Mouse (Mus musculus): ENCODE measurements around the gene Anp32a. TPM values are rescaled to one million over a fixed set of nuclear protein-coding genes. Genes with fewer than 3 reads are reported as not detected.

The Anp32a gene
- total and polyA plus RNA-seq, 3 experiments: 182 to 516 (median 362) TPM

DNA sequence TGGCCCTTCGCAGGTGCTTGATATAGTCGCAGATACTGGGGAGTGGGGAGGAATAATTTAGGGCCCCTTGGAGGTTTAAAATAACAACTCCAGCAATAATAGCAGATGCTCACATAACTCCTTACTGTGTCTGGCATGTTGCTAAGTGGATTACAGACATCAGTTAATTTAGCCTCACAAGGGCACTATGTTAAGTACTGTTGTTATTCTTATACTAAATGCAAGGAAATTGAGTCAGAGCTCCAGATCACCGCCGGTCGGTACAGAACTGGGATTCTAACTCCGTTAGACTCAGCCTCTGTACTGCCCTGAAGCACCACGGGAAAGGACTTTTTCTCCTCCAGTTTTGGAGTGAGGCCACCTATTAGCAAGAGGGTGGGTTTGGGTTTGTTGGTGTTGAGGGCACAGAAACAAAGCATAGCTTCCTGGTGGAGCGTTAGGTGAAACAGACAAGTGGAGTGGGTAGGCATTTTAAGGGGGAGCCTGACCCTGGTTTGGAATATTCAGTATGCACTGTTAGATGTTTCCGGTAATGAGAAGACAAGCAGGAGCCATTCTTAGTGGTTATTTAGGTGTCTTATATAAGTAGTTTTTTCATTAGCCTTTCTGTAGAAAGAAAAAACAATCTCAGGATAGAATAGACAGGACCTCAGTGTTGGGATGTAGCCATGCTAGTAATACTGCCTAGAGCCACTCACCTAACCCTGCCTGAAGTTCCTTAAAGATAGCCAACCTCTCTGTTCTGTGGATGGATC lies 4.7 kb downstream of the Anp32a start:
- no peak for DNase-seq (ENCODE audit: low read depth, low spot score)
- Histone ChIP-seq H3K4me1 (ENCODE audit: control insufficient read depth in 1 of 2, insufficient read depth in 2 of 2, low read length in 2 of 2) (peaks cover 2 to 16% of the 10 kb centered on the region in 2 experiments; a peak in 3 of 4 replicates), H3K27me3 (ENCODE audit: control insufficient read depth in 1 of 2, insufficient read depth in 2 of 2, low read length in 2 of 2) (no peaks in the 10 kb centered on the region), H3K27ac (ENCODE audit: control insufficient read depth, low read depth, low read length) (no peak overlapping the region), H3K79me2 (ENCODE audit: control insufficient read depth, insufficient read depth, low read length, poor library complexity) (peaks cover 76% of the 10 kb centered on the region), H3K4me3 (ENCODE audit: control insufficient read depth in 1 of 2, insufficient read depth in 1 of 2, low read depth in 2 of 2, low read length in 2 of 2) (no peak overlapping the region), H3K36me3 (ENCODE audit: control insufficient read depth in 1 of 2, insufficient read depth in 2 of 2, low read length in 2 of 2) (peaks cover 3 to 27% of the 10 kb centered on the region in 2 experiments), H3K9ac (ENCODE audit: control insufficient read depth, low read depth, low read length, poor library complexity, severe bottlenecking) (no peak overlapping the region; the same call in 1 of the 2 replicates), H3K9me3 (replicated peaks; ENCODE audit: insufficient read depth, low read length) (no peaks in the 10 kb centered on the region)
- TF ChIP-seq CTCF (IDR thresholded peaks at IDR 0.05 in 2 of 3, conservative IDR thresholded peaks at IDR 0.05 in 1 of 3; ENCODE audit: control insufficient read depth in 1 of 3, insufficient read depth in 1 of 3, low read depth in 2 of 3, low read length in 3 of 3, poor library complexity in 1 of 3, severe bottlenecking in 1 of 3): no peak
- TF ChIP-seq UBTF (IDR thresholded peaks at IDR 0.05; ENCODE audit: borderline replicate concordance, insufficient read depth, low read depth, low read length): no peak
- no peak for TF ChIP-seq TBP (IDR thresholded peaks at IDR 0.05; ENCODE audit: low read depth, low read length)
- TF ChIP-seq ZC3H11A (IDR thresholded peaks at IDR 0.05; ENCODE audit: low read depth, low read length): no peak
- TF ChIP-seq MEF2A (IDR thresholded peaks at IDR 0.05; ENCODE audit: extremely low read depth, insufficient replicate concordance, low read depth, low read length, poor library complexity, severe bottlenecking): no peak
- TF ChIP-seq GATA1 (IDR thresholded peaks at IDR 0.05; ENCODE audit: low read depth, low read length): no peak
- no peak for TF ChIP-seq KAT2A (conservative IDR thresholded peaks at IDR 0.05; ENCODE audit: low read depth, low read length)
- no peak for TF ChIP-seq POLR2AphosphoS5 (IDR thresholded peaks at IDR 0.05; ENCODE audit: borderline replicate concordance, low read depth, low read length)

DNA sequence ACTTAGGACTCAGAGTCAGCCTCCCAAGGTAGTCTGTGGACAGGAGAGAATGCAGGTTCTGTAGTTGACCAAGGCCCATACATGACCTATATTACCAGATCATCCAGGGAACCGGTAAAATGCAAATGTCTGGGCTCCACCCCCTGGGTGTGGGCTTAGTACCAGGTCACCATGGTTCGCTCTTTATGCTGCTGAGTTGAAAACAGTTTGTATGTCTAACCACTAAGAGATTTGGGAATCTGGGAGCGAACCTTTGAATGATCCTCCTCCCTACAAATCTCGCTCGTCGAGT lies 5.2 kb downstream of the Anp32a start:
- no peaks in the 10 kb centered on the region for H3K27me3 ChIP-seq (ENCODE audit: control insufficient read depth in 1 of 2, insufficient read depth in 2 of 2, low read length in 2 of 2)
- H3K4me1 ChIP-seq (ENCODE audit: control insufficient read depth in 1 of 2, insufficient read depth in 2 of 2, low read length in 2 of 2): peaks cover 2 to 16% of the 10 kb centered on the region in 2 experiments; a peak in 3 of 4 replicates
- H3K4me3 ChIP-seq (ENCODE audit: control insufficient read depth in 1 of 2, insufficient read depth in 1 of 2, low read depth in 2 of 2, low read length in 2 of 2): no peak overlapping the region
- peaks cover 73% of the 10 kb centered on the region for H3K79me2 ChIP-seq (ENCODE audit: control insufficient read depth, insufficient read depth, low read length, poor library complexity)
- H3K9ac ChIP-seq (ENCODE audit: control insufficient read depth, low read depth, low read length, poor library complexity, severe bottlenecking): no peak overlapping the region
- H3K27ac ChIP-seq (ENCODE audit: control insufficient read depth, low read depth, low read length): no peak overlapping the region
- TF ChIP-seq ZC3H11A (IDR thresholded peaks at IDR 0.05; ENCODE audit: low read depth, low read length) (no peak), NRF1 (IDR thresholded peaks at IDR 0.05; ENCODE audit: insufficient read depth, low read depth, low read length, poor library complexity, severe bottlenecking) (no peak), MYB (IDR thresholded peaks at IDR 0.05; ENCODE audit: low read depth, low read length) (no peak), USF1 (IDR thresholded peaks at IDR 0.05; ENCODE audit: low read depth, low read length) (no peak), SMC3 (IDR thresholded peaks at IDR 0.05; ENCODE audit: low read depth, low read length) (no peak)
- no peaks in the 10 kb centered on the region for H3K9me3 ChIP-seq (replicated peaks; ENCODE audit: insufficient read depth, low read length)
- DNase-seq (ENCODE audit: low read depth, low spot score): no peak
- peaks cover 3 to 27% of the 10 kb centered on the region in 2 experiments for H3K36me3 ChIP-seq (ENCODE audit: control insufficient read depth in 1 of 2, insufficient read depth in 2 of 2, low read length in 2 of 2)

GRCm38 (mm10) chr9:62347201-62347600 lies 6.1 kb downstream of the Anp32a start:
- Histone ChIP-seq H3K9me3 (replicated peaks; ENCODE audit: insufficient read depth, low read length) (no peaks in the 10 kb centered on the region), H3K27me3 (ENCODE audit: control insufficient read depth in 1 of 2, insufficient read depth in 2 of 2, low read length in 2 of 2) (no peaks in the 10 kb centered on the region), H3K9ac (ENCODE audit: control insufficient read depth, low read depth, low read length, poor library complexity, severe bottlenecking) (no peak overlapping the region), H3K4me1 (ENCODE audit: control insufficient read depth in 1 of 2, insufficient read depth in 2 of 2, low read length in 2 of 2) (peaks cover 2 to 16% of the 10 kb centered on the region in 2 experiments; a peak in 3 of 4 replicates), H3K79me2 (ENCODE audit: control insufficient read depth, insufficient read depth, low read length, poor library complexity) (peaks cover 65% of the 10 kb centered on the region), H3K36me3 (ENCODE audit: control insufficient read depth in 1 of 2, insufficient read depth in 2 of 2, low read length in 2 of 2) (peaks cover 3 to 31% of the 10 kb centered on the region in 2 experiments), H3K27ac (ENCODE audit: control insufficient read depth, low read depth, low read length) (no peak overlapping the region), H3K4me3 (ENCODE audit: control insufficient read depth in 1 of 2, insufficient read depth in 1 of 2, low read depth in 2 of 2, low read length in 2 of 2) (no peak overlapping the region)
- TF ChIP-seq POLR2A (IDR thresholded peaks at IDR 0.05; ENCODE audit: control insufficient read depth in 1 of 2, insufficient read depth in 1 of 2, low read depth in 1 of 2, low read length in 2 of 2, poor library complexity in 1 of 2): no peak
- TF ChIP-seq RCOR1 (IDR thresholded peaks at IDR 0.05; ENCODE audit: low read depth, low read length): no peak
- no peak for TF ChIP-seq BHLHE40 (IDR thresholded peaks at IDR 0.05; ENCODE audit: borderline replicate concordance, low read depth, low read length)
- TF ChIP-seq TBP (IDR thresholded peaks at IDR 0.05; ENCODE audit: low read depth, low read length): no peak
- TF ChIP-seq ELF1 (IDR thresholded peaks at IDR 0.05; ENCODE audit: low read depth, low read length): no peak
- no peak for TF ChIP-seq MAX (IDR thresholded peaks at IDR 0.05; ENCODE audit: low read length)
- no peak for TF ChIP-seq ZNF384 (IDR thresholded peaks at IDR 0.05; ENCODE audit: low read depth, low read length)
- no peak for DNase-seq (ENCODE audit: low read depth, low spot score)

All from MEL (cell line).